Mouse (Mus musculus) midbrain, embryonic 10.5 days (tissue): ENCODE measurements around the gene Mdfi. TPM values are rescaled to one million over a fixed set of nuclear protein-coding genes. Genes with fewer than 3 reads are reported as not detected.

ENCODE experiments used
- DNase-seq: peaks from one replicate; pipeline ENCODE4 v3.0.0-alpha.2; 2017; ENCODE audit warnings: low spot score
- H3K27ac ChIP-seq: fragments of 300-500 bp; sonication (generic); replicated peaks from 2 replicates; pipeline ENCODE4 v1.5.1; 2016; ENCODE audit warnings: mild to moderate bottlenecking
- H3K27me3 ChIP-seq: fragments of 300-500 bp; sonication (generic); 2 replicates; pipeline ENCODE4 v1.6.1; 2016; ENCODE audit warnings: low read depth, mild to moderate bottlenecking; ENCODE audit not compliant: poor library complexity, severe bottlenecking
- H3K36me3 ChIP-seq: fragments of 300-500 bp; sonication (generic); 2 replicates; pipeline ENCODE4 v1.6.1; 2016; ENCODE audit warnings: mild to moderate bottlenecking, moderate library complexity
- H3K4me1 ChIP-seq: fragments of 300-500 bp; sonication (generic); 2 replicates; pipeline ENCODE4 v1.6.1; 2016
- H3K4me3 ChIP-seq: fragments of 300-500 bp; sonication (generic); 2 replicates; pipeline ENCODE4 v1.5.1; 2016; ENCODE audit warnings: mild to moderate bottlenecking, moderate library complexity
- H3K9me3 ChIP-seq: fragments of 300-500 bp; sonication (generic); replicated peaks from 2 replicates; pipeline ENCODE4 v1.6.1; 2016; ENCODE audit warnings: mild to moderate bottlenecking
- WGBS: fragments of 180-500 bp; shearing (Covaris S2); methylation state at CpG from one replicate; pipeline ENCODE4 v1.1.7; 2016; 5-methylcytosine and 5-hydroxymethylcytosine counted together
- polyA plus RNA-seq: library from polyadenylated mRNA; unstranded; fragments of >200 nt; fragmentation: Nextera tagmentation; extraction: Ambion mirVana; gene quantifications from 2 replicates; pipeline ENCODE4 v1.2.1, GENCODE M21; 2016

Mdfi gene
- polyA plus RNA-seq, 1 experiment from 2014 or later = 12.9 TPM

- H3K27ac ChIP-seq = 0 out of 2 replicates have a peak overlapping the region, but pooled peaks have one; percentile 52
- peaks cover 53% of the 10 kb centered on the region for H3K27me3 ChIP-seq
- H3K9me3 ChIP-seq = no peaks in the 10 kb centered on the region
- H3K4me3 ChIP-seq = no peak overlapping the region
- WGBS = 63% methylated on average over 6 of the region's 6 CpGs
- H3K36me3 ChIP-seq = no peaks in the 10 kb centered on the region
- DNase-seq = peak; percentile 48
- H3K4me1 ChIP-seq = peaks cover 58% of the 10 kb centered on the region
These were observed 45.5 kb downstream of the Mdfi start for GRCm38 (mm10) chr17:47788996-47789395.

- WGBS = 7% methylated on average over 4 of the region's 4 CpGs
- peaks cover 51% of the 10 kb centered on the region for H3K4me1 ChIP-seq
- H3K27me3 ChIP-seq = peaks cover 53% of the 10 kb centered on the region
- no peaks in the 10 kb centered on the region for H3K9me3 ChIP-seq
- peak; percentile 30 for DNase-seq
- no peaks in the 10 kb centered on the region for H3K36me3 ChIP-seq
- peak overlapping the region; percentile 75 for H3K27ac ChIP-seq
- no peak overlapping the region for H3K4me3 ChIP-seq
These were observed 46.2 kb downstream of the Mdfi start for GRCm38 (mm10) chr17:47788306-47788705.

GRCm38 (mm10) chr17:47787632-47788031 lies 46.9 kb downstream of the Mdfi start:
- H3K27ac ChIP-seq = peak overlapping the region; percentile 75
- H3K27me3 ChIP-seq = peaks cover 53% of the 10 kb centered on the region
- H3K4me3 ChIP-seq = no peak overlapping the region
- no peak for DNase-seq
- H3K9me3 ChIP-seq = no peaks in the 10 kb centered on the region
- H3K36me3 ChIP-seq = no peaks in the 10 kb centered on the region
- 47% methylated on average over 8 of the region's 8 CpGs for WGBS
- peaks cover 44% of the 10 kb centered on the region for H3K4me1 ChIP-seq

DNA sequence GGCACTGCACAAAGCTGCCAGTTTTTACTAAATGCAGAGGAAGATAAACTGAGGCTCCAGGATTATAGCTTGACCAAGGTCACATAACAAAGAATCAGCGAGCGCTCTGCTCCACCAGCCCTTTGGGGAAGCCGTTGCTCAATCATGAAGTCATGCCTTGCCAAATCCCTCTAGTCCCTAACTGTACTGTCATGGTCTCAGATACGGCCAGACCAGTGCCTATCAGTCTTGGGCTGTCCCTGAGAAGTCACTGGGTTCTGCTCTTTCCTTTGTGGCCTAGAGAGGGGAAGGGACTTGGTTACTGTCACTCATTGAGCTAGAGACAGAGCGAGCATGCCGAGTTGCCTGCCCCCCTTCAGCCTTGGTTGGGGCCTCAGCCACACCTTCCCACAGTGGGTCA lies 50.1 kb downstream of the Mdfi start:
- Histone ChIP-seq H3K4me1 (peaks cover 30% of the 10 kb centered on the region), H3K36me3 (no peaks in the 10 kb centered on the region), H3K27ac (0 out of 2 replicates have a peak overlapping the region, but pooled peaks have one; percentile 3), H3K4me3 (no peak overlapping the region), H3K27me3 (peaks cover 34% of the 10 kb centered on the region), H3K9me3 (no peaks in the 10 kb centered on the region)
- no peak for DNase-seq
- WGBS = 91% methylated on average over 6 of the region's 6 CpGs

DNA sequence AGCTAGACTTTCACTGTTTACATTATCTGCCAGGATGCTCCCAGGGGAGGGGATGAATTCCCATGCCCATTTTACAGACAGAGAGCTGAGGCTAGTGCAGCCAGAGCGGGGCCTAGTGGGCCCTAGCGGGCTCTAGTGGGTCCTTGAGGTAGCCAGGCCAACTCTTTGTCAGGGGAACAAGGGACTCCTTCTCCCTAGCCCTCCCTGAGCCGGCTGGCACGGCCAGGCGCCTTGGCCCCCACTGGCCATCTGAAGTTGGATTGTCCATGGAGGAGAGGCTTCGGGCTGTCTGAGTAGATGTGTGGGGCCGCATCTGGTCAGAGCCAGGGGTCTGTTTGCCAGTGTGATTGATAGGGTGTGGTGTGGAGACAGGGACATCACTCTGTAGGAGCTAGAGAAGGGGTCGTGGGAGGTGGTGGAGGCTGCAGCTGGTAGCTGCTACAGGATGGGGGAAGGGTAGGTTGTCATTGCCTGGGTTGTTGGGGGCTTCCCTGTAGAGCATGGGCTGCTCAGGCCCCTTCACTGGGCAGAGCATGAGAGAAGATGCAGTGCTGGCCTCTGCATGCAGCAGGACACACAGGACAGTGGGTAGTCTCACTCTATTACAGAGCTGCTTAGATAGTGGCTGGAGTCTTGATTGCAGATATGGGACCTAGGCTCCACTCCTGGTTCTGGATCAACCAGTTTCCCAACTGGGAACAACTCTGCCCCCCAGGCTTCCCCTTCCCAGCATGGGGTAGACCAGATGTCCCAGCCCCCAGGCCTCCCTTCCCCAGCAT lies 50.9 kb downstream of the Mdfi start:
- Histone ChIP-seq H3K4me3 (no peak overlapping the region), H3K27me3 (peaks cover 27% of the 10 kb centered on the region), H3K27ac (no peak overlapping the region; the same call in 1 of the 2 replicates), H3K36me3 (no peaks in the 10 kb centered on the region), H3K9me3 (no peaks in the 10 kb centered on the region), H3K4me1 (peaks cover 23% of the 10 kb centered on the region)
- no peak for DNase-seq
- whole genome bisulfite sequencing = 88% methylated on average over 8 of the region's 8 CpGs

GRCm38 (mm10) chr17:47782486-47782885 lies 52.0 kb downstream of the Mdfi start:
- no peaks in the 10 kb centered on the region for H3K9me3 ChIP-seq
- no peaks in the 10 kb centered on the region for H3K36me3 ChIP-seq
- H3K4me1 ChIP-seq = peaks cover 11% of the 10 kb centered on the region
- H3K4me3 ChIP-seq = no peak overlapping the region
- DNase-seq = no peak
- no peak overlapping the region for H3K27ac ChIP-seq
- 78% methylated on average over 3 of the region's 3 CpGs for WGBS
- H3K27me3 ChIP-seq = peaks cover 19% of the 10 kb centered on the region

DNA sequence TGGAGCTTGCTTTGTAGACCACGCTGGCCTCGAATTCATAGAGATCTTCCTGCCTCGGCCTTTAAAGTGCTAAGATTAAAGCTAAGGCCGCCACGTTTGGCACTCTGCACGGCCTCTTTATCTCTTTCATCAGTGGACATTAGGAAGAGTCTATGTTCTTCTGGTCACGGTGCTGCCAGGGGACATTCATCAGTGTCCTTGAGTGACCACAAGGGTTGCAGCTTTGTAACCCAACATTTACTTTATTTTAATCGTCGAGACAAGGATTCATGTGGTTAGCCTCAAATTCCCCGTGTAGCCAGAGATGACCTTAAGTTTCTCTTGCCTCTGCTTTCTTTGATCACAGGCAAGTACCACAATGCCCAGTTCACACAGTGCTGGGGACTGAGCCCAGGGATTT lies 54.0 kb downstream of the Mdfi start:
- no peak overlapping the region for H3K27ac ChIP-seq
- H3K27me3 ChIP-seq = no peaks in the 10 kb centered on the region; the same call in 1 of the 2 replicates
- WGBS = 87% methylated on average over 10 of the region's 10 CpGs
- DNase-seq = no peak
- H3K36me3 ChIP-seq = no peaks in the 10 kb centered on the region
- H3K9me3 ChIP-seq = no peaks in the 10 kb centered on the region
- no peak overlapping the region for H3K4me3 ChIP-seq
- peaks cover 7% of the 10 kb centered on the region for H3K4me1 ChIP-seq

- H3K36me3 ChIP-seq = no peaks in the 10 kb centered on the region
- H3K4me1 ChIP-seq = 0 out of 2 replicates have a peak, but pooled peaks cover 3% of the 10 kb centered on the region
- H3K27me3 ChIP-seq = no peaks in the 10 kb centered on the region
- DNase-seq = no peak
- H3K9me3 ChIP-seq = peaks cover 8% of the 10 kb centered on the region
- no peak overlapping the region for H3K27ac ChIP-seq
- H3K4me3 ChIP-seq = no peak overlapping the region
- 77% methylated on average over 2 of the region's 2 CpGs for whole genome bisulfite sequencing
These were observed 57.4 kb downstream of the Mdfi start for GRCm38 (mm10) chr17:47777141-47777540.

GRCm38 (mm10) chr17:47773604-47774003 lies 60.9 kb downstream of the Mdfi start:
- H3K4me1 ChIP-seq = no peaks in the 10 kb centered on the region
- H3K9me3 ChIP-seq = peaks cover 13% of the 10 kb centered on the region
- H3K36me3 ChIP-seq = no peaks in the 10 kb centered on the region
- DNase-seq = no peak
- 0 out of 2 replicates have a peak overlapping the region, but pooled peaks have one; percentile 18 for H3K27ac ChIP-seq
- no peak overlapping the region for H3K4me3 ChIP-seq
- 71% methylated on average over 6 of the region's 6 CpGs for WGBS
- H3K27me3 ChIP-seq = no peaks in the 10 kb centered on the region

DNA sequence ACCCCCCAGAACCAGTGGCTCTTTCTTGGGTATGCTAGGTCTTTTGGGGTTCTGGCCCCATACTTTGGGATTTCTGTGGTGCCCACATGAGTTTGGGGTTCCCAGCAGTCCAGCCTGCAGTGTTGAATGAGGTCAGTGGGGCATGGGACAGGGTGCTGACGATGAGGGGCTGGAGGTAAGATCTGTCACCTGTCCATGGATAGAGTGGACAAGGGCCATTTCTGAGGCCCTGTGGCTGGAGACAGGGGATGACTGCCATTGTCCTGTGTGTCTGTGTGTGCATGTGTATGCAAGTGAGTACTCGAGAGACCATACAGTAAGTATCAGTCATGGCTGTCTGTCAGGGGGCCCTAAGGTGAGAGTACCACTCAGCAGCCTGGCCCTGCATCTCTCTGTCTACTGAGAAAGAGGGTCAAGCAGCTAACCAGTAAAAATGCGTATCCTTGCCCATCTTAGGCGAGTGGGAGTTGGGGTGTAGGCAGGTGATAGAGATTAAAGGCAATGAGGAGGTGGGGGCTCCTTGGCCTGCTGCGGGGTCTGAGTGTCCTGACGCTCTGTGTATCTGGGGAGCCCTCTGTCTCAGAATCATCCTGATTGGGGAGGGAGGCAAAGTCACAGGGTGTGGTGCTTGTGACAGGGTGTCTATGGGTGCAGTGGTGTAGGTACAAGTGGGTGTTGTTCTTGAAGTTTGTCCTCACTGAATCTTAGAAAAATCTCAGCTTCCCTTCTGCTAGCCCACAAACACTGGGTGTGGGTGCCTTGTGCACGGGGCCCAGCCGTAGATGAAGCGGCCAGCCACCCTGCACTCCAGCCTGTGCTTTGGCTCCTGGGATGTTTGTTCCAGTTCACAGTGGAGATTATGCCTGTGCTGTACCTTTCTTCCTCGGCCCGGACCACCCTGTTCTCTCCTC lies 64.8 kb downstream of the Mdfi start:
- H3K9me3 ChIP-seq = peaks cover 13% of the 10 kb centered on the region
- no peaks in the 10 kb centered on the region for H3K4me1 ChIP-seq
- DNase-seq = no peak
- H3K27ac ChIP-seq = no peak overlapping the region
- WGBS = 87% methylated on average over 11 of the region's 11 CpGs
- no peak overlapping the region for H3K4me3 ChIP-seq
- H3K36me3 ChIP-seq = no peaks in the 10 kb centered on the region
- no peaks in the 10 kb centered on the region; the same call in 1 of the 2 replicates for H3K27me3 ChIP-seq

- 61% methylated on average over 12 of the region's 12 CpGs for WGBS
- Histone ChIP-seq H3K4me1 (no peaks in the 10 kb centered on the region), H3K4me3 (no peak overlapping the region), H3K27me3 (no peaks in the 10 kb centered on the region; the same call in 1 of the 2 replicates), H3K36me3 (no peaks in the 10 kb centered on the region), H3K9me3 (peaks cover 13% of the 10 kb centered on the region), H3K27ac (no peak overlapping the region)
- DNase-seq = no peak
These were observed 65.7 kb downstream of the Mdfi start for GRCm38 (mm10) chr17:47768707-47769276.

DNA sequence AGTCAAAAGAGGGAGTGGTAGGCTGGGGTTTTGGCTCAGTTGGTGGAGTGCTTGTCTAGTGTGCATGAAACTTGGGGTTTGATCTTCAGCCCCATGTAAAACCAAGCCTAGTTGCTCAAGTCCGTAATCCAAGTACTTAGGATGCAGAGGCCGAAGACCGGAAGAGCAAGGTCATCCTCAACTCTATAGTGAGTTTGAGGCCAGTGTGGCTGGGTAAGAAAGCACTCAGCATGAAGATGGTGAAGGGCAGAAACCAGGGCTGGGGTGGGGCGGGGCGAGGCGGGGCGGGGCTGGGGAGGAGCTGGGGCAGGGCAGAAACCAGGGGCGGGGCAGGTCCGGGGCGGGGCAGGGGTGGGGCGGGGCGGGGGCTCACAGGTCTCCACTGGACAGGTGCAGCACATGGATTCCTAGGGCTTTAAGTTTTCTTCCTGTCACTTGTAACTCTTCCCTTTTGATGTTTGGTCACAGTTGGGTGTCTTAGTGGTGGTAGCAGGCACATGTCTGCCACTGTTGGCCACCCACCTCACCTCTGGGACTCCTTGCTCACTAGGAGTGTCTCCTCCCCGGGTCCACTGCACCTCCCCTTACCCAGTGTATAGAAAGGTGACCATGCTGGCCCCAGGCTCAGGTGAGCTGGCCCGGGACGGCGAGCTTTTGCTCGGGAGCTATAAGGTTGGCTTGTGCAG lies 66.9 kb downstream of the Mdfi start:
- H3K36me3 ChIP-seq = no peaks in the 10 kb centered on the region
- peaks cover 9% of the 10 kb centered on the region for H3K9me3 ChIP-seq
- no peak overlapping the region for H3K27ac ChIP-seq
- no peak for DNase-seq
- H3K27me3 ChIP-seq = no peaks in the 10 kb centered on the region; the same call in 1 of the 2 replicates
- 45% methylated on average over 17 of the region's 17 CpGs for WGBS
- H3K4me3 ChIP-seq = no peak overlapping the region
- peaks cover 3% of the 10 kb centered on the region; the same call in 1 of the 2 replicates for H3K4me1 ChIP-seq
